Mouse (Mus musculus) kidney, postnatal 4 days (tissue): ENCODE data around the gene Wdr47.
"Not testable (repeated sequence)": the region's sequence is repeated elsewhere in the genome, so short reads cannot be mapped to it uniquely, and the experiment has no call there.

Experiments
- DNase-seq, 2 experiments: peaks; one replicate each; pipeline ENCODE4 v3.0.0; 2021; ENCODE audit warnings: mixed read lengths in 2 of 2

Gene Wdr47

GRCm38 (mm10) chr3:108590786-108591529 lies at the start of gene Wdr47:
TSS of gene Wdr47 (plus strand) at chr3:108591279.
- DNase-seq, result peak; percentile 98 to 99

- no peak for DNase-seq
Observed at GRCm38 (mm10) chr3:108542299-108542698, 48.8 kb upstream of the Wdr47 start.

- DNase-seq, result peak in 1 of 2 experiments; percentile 76
Observed at GRCm38 (mm10) chr3:108554111-108554561, 36.9 kb upstream of the Wdr47 start.

GRCm38 (mm10) chr3:108554587-108555312 lies 36.3 kb upstream of the Wdr47 start:
- DNase-seq, result peak; percentile 94 to 95

GRCm38 (mm10) chr3:108557888-108558287 lies 33.2 kb upstream of the Wdr47 start:
- DNase-seq, result no peak

- peak; percentile 95 to 97 for DNase-seq
Observed at GRCm38 (mm10) chr3:108562133-108562730, 28.8 kb upstream of the Wdr47 start, which contains the start of gene Tmem167b. TSS of gene Tmem167b (minus strand) at chr3:108562466.

- DNase-seq, result peak; percentile 45 to 70
Observed at GRCm38 (mm10) chr3:108562777-108563271, 28.3 kb upstream of the Wdr47 start.

- DNase-seq, result peak; percentile 91 to 93
Observed at GRCm38 (mm10) chr3:108563309-108563708, 27.8 kb upstream of the Wdr47 start.

- DNase-seq, result no peak
Observed at GRCm38 (mm10) chr3:108567990-108568877, 22.8 kb upstream of the Wdr47 start.

GRCm38 (mm10) chr3:108569636-108570035 lies 21.4 kb upstream of the Wdr47 start:
- not testable (repeated sequence) for DNase-seq

GRCm38 (mm10) chr3:108570813-108571212 lies 20.3 kb upstream of the Wdr47 start:
- DNase-seq, result no peak

- peak; percentile 96 to 97 for DNase-seq
Observed at GRCm38 (mm10) chr3:108571443-108572294, 19.4 kb upstream of the Wdr47 start, which contains the start of gene Taf13. TSS of gene Taf13 (plus strand) at chr3:108571698.

GRCm38 (mm10) chr3:108572309-108573010 lies 18.6 kb upstream of the Wdr47 start:
- no peak for DNase-seq

- DNase-seq, result no peak
Observed at GRCm38 (mm10) chr3:108574018-108574417, 17.1 kb upstream of the Wdr47 start.

GRCm38 (mm10) chr3:108584580-108584979 lies 6.5 kb upstream of the Wdr47 start:
- no peak for DNase-seq

GRCm38 (mm10) chr3:108588446-108588845 lies 2.6 kb upstream of the Wdr47 start:
- no peak for DNase-seq

GRCm38 (mm10) chr3:108591530-108592522 lies 747 bp downstream of the Wdr47 start:
- no peak for DNase-seq

- DNase-seq, result no peak
Observed at GRCm38 (mm10) chr3:108608906-108609305, 17.8 kb downstream of the Wdr47 start.

GRCm38 (mm10) chr3:108634761-108635160 lies 43.7 kb downstream of the Wdr47 start:
- DNase-seq, result no peak
